Mouse (Mus musculus): ENCODE data around the gene Slu7. TPM values are rescaled to one million over a fixed set of nuclear protein-coding genes. Genes with fewer than 3 reads are reported as not detected.

Gene Slu7
- total RNA-seq, 2 experiments from 2014 or later: 18.8 to 93.6 TPM

DNA sequence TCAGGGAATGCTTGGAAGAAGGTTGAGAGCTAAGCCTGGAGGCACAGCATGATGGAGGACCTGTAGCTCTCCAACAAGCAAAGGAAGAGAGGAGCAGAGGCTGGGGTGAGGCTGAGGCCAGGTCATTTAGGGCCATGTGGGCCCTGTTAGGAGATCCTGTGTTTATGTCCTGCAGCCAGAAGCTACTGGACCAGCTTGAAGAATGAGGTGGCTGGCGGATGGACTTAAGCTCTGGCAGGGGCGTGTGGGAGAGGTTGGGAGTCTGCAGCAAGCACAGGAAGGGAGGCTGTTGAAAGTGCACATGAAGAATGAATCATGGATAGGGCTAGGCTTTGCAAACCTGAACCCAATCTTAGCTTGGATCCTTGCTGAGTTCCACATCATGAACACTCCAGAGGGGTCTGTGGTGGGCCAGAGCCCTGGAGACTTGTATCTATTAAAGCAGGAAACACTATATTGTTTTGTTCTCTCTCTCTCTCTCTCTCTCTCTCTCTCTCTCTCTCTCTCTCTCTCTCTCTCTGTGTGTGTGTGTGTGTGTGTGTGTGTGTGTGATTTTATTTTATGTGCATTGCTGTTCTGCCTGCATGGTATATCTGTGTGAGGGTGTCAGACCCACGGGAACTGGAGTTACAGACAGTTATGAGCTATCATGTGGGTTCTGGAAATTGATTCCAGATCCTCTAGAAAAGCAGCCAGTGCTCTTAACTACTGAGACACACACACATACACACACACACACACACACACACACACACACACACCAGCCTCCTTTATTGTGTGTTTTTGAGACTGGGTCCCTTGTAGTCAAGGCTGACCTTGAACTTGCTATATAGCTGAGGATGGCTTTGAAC, 48.4 kb downstream of the Slu7 start:
- no peak for ATAC-seq (replicated peaks; ENCODE audit: low FRiP score, poor library complexity, severe bottlenecking)

DNA sequence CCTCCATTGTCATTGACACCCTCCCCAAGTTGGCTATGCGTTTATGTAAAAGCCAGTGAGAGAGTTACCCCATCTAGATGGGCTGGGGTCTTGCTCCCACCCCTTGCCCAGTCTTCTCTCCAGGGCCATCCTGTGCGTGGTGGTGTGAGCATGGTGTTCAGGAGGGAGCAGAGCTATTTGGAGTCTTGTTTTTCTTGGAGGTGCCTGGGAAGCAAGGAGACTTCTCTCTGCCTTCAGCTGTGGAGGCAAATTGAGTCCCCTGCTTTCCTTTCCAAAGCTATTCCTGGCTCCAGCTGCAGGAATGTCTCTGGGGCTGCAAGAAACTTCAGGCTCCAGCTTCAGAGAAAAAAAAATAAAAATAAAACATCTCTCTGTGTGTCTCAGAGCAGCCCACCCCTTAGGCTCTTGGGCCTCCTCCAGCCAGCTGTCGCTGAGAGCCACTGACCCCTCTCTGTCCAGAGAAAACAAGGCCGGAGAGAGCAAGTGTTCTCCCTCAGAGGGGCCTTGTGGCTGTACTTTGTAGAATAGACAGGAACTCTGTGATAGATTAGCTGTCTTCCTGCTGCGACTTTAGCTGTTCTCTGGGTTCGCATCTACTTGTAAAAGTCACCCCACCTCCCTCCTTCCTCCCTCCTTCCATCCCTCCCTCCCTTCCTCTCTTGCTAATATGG, 49.7 kb downstream of the Slu7 start:
- ATAC-seq (replicated peaks; ENCODE audit: low FRiP score, poor library complexity, severe bottlenecking): no peak

DNA sequence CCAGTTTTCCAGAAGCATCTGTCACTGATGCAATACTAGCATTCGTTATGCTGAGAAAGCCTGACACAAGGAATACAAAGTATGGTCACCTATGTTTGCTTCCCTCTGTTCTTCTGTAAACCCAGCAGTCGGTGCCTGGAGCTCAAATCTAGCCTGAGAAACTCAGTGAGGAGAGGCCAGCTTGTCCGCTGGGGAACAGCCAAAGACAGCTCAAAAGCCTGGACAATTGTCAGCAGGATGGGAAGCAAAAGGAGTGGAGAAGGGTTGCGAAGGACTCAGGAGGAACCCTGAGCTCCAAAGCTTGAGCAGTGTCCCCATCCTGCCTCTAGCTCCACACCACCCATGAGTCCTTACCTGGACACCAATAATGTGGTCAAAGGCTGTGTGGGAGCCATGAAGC, 50.5 kb downstream of the Slu7 start:
- ATAC-seq (replicated peaks; ENCODE audit: low FRiP score, poor library complexity, severe bottlenecking): no peak

DNA sequence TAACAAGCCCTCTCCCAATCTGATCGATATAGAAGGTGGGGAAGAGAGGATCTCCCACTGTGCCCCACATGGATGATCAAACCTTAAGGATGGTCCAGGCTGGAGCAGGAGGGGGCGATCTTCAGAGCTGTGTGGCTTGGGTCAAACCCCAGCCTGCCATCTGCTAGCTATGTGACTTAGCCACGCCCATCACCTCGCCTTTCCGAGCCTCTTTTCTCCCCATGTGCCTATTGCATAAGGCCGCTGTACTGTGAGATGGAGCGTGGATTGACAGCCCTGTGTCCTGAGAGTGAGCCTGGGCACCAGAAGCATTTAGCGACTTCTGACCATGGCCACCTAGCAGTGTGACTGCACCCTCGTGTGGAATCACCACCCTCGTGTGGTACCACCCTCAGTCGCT, 51.1 kb downstream of the Slu7 start:
- no peak for ATAC-seq (replicated peaks; ENCODE audit: low FRiP score, poor library complexity, severe bottlenecking)

DNA sequence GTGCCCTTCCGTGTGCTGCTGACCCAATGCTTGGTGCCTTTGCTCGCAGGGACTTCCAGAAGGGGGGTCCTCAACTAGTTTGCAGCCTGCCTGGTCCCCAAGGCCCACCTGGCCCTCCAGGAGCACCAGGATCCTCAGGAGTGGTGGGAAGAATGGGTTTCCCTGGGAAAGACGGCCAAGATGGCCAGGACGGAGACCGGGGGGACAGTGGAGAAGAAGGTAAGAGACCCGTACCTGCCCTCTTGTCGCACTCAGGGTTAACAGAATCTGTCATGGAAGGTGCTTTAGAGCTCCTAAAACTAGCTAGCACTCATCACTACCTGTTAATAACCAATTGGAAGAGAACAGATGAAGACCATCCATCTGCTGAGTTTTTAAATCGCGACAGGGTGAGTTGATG, 52.3 kb downstream of the Slu7 start:
- no peak for ATAC-seq (replicated peaks; ENCODE audit: low FRiP score, poor library complexity, severe bottlenecking)

DNA sequence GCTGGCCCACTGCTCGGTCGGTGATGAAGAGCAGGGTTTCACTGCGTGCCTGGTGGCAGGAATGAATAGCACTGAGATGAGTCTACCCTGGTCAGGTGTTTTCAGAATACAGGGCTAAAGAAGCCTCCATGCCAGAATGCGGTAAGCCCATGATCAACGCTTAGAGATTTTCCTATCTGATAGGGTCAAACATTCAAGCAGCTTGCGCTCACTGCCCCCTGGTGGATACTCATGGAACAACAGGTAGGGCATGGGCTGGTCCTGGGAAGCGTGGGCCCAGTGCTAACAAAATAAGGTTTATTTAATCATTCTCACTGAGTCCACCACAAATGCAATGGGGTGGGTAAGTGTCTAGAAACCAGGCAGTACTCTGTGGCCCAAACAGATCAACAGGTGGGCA, 59.1 kb downstream of the Slu7 start:
- ATAC-seq (replicated peaks; ENCODE audit: low FRiP score, poor library complexity, severe bottlenecking): peak; percentile 73

DNA sequence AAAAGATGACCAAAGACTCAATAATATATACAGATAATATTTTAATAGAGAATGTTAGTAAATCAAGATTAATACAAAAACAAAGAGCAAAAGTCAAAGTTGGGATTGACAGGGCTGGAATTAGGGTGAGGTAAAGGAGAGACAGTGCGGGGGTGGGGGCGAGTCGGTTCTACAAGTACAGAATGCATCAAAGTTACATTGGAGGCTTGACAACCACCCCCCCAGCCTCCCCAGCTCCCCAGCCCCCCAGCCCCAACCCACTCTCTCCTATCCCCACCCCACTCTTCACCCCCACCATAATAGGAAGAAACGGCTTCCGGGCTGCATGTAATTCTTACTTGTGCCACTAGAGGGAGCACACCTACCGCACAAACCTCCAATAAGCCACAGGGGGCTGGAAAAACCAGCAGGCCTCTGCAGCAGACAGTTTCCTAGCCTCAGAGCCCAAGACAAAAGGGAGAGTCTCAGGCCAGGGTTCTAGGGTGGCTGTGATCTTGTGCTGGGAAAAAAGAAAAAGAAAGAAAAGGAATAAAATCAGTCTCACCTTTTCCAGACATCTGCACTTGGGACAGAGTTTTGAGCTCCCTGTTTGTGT, 60.4 kb downstream of the Slu7 start:
- ATAC-seq (replicated peaks; ENCODE audit: low FRiP score, poor library complexity, severe bottlenecking): no peak; the same call in 1 of the 2 replicates

DNA sequence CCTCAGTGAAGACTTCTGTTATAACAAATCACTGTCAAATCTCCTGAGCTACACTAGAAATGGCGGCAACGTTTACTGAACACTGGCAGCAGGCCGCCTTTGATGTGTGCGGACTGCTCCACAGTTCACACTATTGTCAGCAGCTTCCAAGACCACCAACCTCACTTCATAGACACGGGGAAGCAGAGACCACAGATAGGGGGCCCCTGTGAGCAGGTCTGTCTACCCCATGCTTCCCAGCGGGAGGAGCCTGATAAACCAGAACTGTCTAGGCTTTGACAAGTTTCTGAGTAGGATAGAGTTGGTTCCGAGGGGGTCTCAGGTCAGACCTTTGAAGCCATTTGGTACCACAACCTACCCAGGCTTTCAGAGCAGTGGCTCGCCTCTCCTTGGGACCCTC, 61.5 kb downstream of the Slu7 start:
- ATAC-seq (replicated peaks; ENCODE audit: low FRiP score, poor library complexity, severe bottlenecking): no peak

DNA sequence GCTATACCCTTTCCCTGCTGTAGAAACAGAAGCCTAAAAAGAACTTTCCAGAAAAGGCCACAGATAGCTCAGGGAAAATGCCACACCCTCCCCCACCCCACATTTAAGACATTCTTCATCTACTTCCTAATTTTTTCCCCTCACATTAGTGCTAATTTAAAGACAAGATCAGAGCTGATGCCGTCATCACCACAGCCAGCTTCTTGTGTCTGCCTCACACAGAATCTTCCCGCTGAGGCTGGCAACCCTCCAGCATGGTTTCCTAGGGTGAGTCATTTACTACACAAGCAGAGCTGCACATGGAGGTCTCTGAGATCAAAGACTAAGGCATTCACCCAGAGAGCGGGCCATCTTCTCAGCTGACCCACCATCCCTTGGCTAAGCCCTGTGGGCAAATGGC, 62.0 kb downstream of the Slu7 start:
- no peak for ATAC-seq (replicated peaks; ENCODE audit: low FRiP score, poor library complexity, severe bottlenecking)

Other genes with a start within 250 kb of the Slu7 start
- gene Pttg1, start 7.5 kb upstream of the Slu7 start, total RNA-seq (2015; ENCODE audit: low replicate concordance): 98.6 and 127 TPM in 2 replicates
- 89.8 and 114 TPM in 2 replicates for gene Pttg1, start 7.5 kb upstream of the Slu7 start, total RNA-seq (2017; ENCODE audit: low replicate concordance)
- gene C1qtnf2, start 40.5 kb downstream of the Slu7 start, total RNA-seq (2015; ENCODE audit: low replicate concordance): not detected in 2 replicates
- not detected in 2 replicates for gene C1qtnf2, start 40.5 kb downstream of the Slu7 start, total RNA-seq (2017; ENCODE audit: low replicate concordance)
- not detected in 2 replicates for gene Ccnjl, start 95.0 kb downstream of the Slu7 start, total RNA-seq (2015; ENCODE audit: low replicate concordance)
- gene Ccnjl, start 95.0 kb downstream of the Slu7 start, total RNA-seq (2017; ENCODE audit: low replicate concordance): 0.98 TPM in 1 of 2 replicates, not detected in the other
- not detected in 2 replicates for gene 4933415A04Rik, start 153.3 kb downstream of the Slu7 start, total RNA-seq (2015; ENCODE audit: low replicate concordance)
- not detected in 2 replicates for gene 4933415A04Rik, start 153.3 kb downstream of the Slu7 start, total RNA-seq (2017; ENCODE audit: low replicate concordance)
- gene Fabp6, start 167.8 kb downstream of the Slu7 start, total RNA-seq (2015; ENCODE audit: low replicate concordance): not detected in 2 replicates
- not detected in 2 replicates for gene Fabp6, start 167.8 kb downstream of the Slu7 start, total RNA-seq (2017; ENCODE audit: low replicate concordance)
- gene Pwwp2a, start 248.3 kb downstream of the Slu7 start, total RNA-seq (2015; ENCODE audit: low replicate concordance): 24.0 and 27.1 TPM in 2 replicates
- gene Pwwp2a, start 248.3 kb downstream of the Slu7 start, total RNA-seq (2017; ENCODE audit: low replicate concordance): 26.1 and 31.7 TPM in 2 replicates

Measured in erythroblast, adult 5-6 weeks (primary cell).